Mouse (Mus musculus) bone marrow macrophage, adult 2 months (primary cell): ENCODE data around the gene Nob1. TPM values are rescaled to one million over a fixed set of nuclear protein-coding genes. Genes with fewer than 3 reads are reported as not detected.

ENCODE experiments used
- H3K27ac ChIP-seq: 2 replicates; pipeline ENCODE4 v1.5.1; 2012; ENCODE audit warnings: low read depth, low read length; ENCODE audit not compliant: insufficient read depth
- H3K4me1 ChIP-seq: 2 replicates; pipeline ENCODE4 v1.6.1; 2012; ENCODE audit warnings: low read length; ENCODE audit not compliant: control insufficient read depth, insufficient read depth
- H3K4me3 ChIP-seq: 2 replicates; pipeline ENCODE4 v1.5.1; 2012; ENCODE audit warnings: mild to moderate bottlenecking, low read length, moderate library complexity; ENCODE audit not compliant: insufficient read depth
- CTCF ChIP-seq: IDR thresholded peaks from 2 replicates; pipeline ENCODE4 v1.5.1; 2012; ENCODE audit warnings: low read depth, mild to moderate bottlenecking, low read length, moderate library complexity
- POLR2A ChIP-seq: IDR thresholded peaks from 2 replicates; pipeline ENCODE4 v1.6.1; 2012; ENCODE audit warnings: mild to moderate bottlenecking, low read depth, low read length, borderline replicate concordance
- polyA plus RNA-seq: library from polyadenylated mRNA; stranded (reverse); fragments of >200 nt; gene quantifications from 2 replicates; pipeline ENCODE4 v1.2.4, GENCODE M21; 2012; ENCODE audit not compliant: missing spikeins, insufficient read depth, insufficient read length

The Nob1 gene
- polyA plus RNA-seq, 1 experiment = 11.0 TPM

DNA sequence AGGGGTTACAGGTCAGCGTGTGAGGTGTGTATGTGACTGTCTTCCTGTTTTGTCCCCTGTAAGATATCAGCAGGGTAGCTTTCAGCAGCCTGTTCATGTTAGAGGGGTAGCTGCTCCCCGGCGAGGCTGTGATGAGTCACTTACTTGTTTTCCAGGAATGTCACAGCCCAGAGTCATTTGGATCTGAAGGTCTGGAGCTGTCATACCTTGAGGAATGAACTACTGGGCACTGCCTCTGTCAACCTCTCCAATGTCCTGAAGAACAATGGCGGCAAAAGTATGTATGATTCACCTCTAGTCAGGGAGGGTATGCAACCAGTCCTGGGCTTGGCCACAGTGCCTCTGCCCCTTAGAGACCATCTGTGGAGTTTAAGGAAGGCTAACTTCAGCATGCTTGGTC lies 32.9 kb upstream of the Nob1 start:
- TF ChIP-seq CTCF = no peak
- no peak for TF ChIP-seq POLR2A
- no peak overlapping the region for H3K4me3 ChIP-seq
- H3K4me1 ChIP-seq = no peaks in the 10 kb centered on the region
- H3K27ac ChIP-seq = no peak overlapping the region

DNA sequence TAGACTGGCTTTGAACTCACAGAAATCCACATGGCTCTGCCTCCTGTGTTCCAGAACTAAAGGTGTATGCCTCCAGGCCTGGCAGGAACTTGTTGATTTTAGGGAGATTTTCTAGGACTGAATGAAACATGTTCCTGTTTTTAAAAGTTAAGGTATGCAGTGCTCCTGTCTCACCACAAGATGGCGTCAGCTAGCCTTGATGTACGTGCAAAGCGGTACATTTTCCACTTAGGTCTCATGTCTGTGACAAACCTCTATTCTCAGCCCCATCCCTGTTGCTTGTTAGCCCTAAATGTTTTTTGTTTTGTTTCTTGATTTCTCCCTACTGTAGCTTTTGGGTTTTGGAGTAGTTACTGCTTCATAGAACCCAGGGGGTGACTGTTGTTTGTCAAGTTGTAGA lies 30.4 kb upstream of the Nob1 start:
- H3K27ac ChIP-seq = no peak overlapping the region
- H3K4me3 ChIP-seq = no peak overlapping the region
- no peaks in the 10 kb centered on the region for H3K4me1 ChIP-seq
- TF ChIP-seq POLR2A (no peak), CTCF (no peak)

DNA sequence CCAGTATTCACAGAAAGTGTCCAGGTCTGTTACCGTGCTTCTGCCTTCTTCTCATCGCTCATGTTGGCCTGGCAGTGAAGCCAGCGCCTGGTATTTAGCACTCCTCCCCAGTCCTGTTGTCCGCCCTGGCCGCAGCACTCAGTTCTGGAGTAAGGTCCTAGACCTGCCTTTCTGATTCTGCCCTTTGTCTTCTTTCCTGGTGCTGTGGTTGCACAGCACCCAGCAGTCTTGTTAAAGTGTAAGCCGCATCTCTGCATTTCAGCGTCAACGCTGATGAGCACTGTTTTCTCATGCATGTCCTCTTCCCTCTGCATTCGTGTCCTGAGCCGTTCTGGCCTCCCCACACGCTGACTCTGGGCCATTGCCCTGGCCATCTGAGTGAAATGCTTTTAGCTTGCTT lies 28.5 kb upstream of the Nob1 start:
- Histone ChIP-seq H3K4me3 (no peak overlapping the region), H3K27ac (no peak overlapping the region), H3K4me1 (peaks cover 15% of the 10 kb centered on the region)
- no peak for TF ChIP-seq POLR2A

DNA sequence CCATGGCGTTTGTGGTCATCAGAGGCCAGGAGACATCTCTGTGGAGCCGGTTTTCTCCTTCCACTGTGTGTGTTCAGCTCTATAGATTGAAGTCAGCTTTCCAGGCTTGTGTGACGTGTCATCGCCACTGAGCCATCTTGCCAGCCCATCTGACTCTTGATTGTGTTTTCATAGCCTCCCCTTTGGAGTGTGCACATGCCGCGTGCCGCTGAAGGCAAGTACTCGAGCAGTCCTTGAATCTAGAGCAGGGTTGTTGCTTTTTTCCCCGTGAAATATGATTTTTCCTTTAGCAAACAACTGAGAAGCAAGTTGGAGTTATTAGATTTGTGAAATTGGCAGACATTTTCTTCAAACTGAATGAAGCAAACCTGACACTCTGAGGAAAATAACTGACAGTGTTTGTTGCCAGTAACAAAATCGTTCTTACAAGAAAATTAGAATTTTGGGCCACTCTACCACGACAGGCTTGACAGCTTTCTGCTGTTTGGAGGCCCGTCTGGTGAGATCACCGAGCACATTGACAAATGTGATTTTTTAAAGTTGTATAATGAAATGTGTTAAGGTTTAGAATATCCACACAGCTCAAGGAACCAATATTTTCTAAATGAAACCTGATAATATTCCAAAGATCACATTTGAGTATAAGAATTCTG lies 26.7 kb upstream of the Nob1 start:
- H3K4me1 ChIP-seq = peaks cover 18% of the 10 kb centered on the region
- TF ChIP-seq POLR2A (no peak), CTCF (no peak)
- H3K27ac ChIP-seq = no peak overlapping the region
- no peak overlapping the region for H3K4me3 ChIP-seq

DNA sequence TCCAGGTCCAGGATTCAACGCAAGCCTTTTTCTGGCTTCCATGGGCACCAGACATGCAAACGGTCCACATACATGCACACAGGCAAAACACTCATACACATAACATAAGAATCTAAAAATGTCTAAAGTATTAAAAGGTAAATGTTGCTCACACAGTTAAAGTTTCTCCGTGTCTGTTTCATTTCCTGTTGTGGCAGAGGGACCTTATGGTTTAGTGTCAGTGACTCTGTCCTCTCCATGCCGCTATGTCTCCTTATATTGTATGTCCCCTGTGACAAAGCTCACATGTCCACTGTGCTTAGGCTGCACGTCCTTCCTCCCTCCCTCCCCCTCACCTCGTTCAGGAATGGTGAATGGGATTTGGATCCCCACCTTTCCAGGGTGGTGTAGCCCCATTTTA lies 24.8 kb upstream of the Nob1 start:
- Histone ChIP-seq H3K27ac (no peak overlapping the region), H3K4me3 (no peak overlapping the region), H3K4me1 (peaks cover 21% of the 10 kb centered on the region)
- TF ChIP-seq POLR2A = no peak
- no peak for TF ChIP-seq CTCF

DNA sequence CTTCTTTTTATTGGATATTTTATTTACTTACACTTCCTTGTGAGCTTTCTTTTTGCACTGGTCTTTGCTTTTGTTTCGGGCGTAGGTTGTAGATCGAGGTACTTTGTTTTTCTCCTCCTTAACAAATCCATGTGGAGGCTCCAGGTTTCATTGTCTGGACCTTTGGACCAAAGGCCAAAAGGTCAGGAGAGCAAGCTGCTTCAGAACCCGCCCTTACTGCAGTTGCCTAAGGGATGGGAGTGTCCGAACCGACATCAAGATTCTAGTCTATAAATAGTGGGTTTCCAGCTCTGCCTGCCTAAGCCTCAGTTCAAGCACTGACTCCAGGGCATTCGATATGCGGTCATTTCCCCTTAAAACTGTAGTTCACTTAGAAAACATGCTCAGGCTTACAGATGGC lies 24.3 kb upstream of the Nob1 start:
- H3K4me3 ChIP-seq = no peak overlapping the region
- H3K4me1 ChIP-seq = peaks cover 23% of the 10 kb centered on the region
- H3K27ac ChIP-seq = no peak overlapping the region
- no peak for TF ChIP-seq POLR2A
- TF ChIP-seq CTCF = no peak

DNA sequence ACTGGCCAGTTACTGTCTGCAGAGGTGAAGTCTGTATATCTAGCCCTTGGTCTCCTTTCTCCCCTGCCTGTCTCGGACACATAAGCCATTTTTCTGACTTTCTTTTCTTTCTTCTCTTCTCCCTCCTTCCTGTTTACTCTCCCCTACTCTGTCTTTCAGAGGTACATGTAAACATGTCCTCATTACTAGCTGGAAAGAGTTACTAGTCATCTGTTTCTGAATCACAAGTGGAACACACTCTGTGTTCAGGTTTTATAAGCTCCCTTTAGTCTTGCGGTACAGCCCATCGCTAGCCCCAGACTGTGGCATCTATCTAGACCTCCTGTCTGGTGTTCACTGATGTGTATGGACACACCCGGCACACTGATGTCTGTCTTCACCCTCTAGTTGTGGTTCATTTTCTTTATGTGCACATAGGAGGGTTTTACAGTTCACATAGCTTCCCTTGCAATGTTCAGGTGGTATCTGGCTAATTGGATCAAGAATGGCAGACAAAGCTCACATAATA lies 23.6 kb upstream of the Nob1 start:
- H3K27ac ChIP-seq = no peak overlapping the region
- no peak for TF ChIP-seq CTCF
- peaks cover 23% of the 10 kb centered on the region for H3K4me1 ChIP-seq
- H3K4me3 ChIP-seq = no peak overlapping the region

DNA sequence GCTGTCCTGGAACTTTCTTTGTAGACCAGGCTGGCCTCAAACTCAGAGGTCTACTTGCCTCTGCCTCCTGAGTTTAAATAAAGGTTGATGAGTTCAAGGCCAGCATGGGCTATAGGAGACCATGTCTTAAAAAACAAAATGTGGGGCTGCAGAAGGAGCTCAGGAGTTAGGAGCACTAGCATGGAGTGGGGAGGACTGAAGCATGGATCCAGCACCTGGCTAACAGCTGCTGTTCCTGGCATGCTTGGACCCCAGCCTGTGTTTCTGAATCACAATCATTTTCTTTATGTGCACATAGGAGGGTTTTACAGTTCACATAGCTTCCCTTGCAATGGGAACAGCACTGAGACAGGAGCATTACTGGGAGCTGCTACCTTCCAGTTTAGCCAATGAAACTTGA lies 22.9 kb upstream of the Nob1 start:
- peaks cover 23% of the 10 kb centered on the region for H3K4me1 ChIP-seq
- H3K27ac ChIP-seq = no peak overlapping the region
- TF ChIP-seq CTCF = no peak
- H3K4me3 ChIP-seq = no peak overlapping the region

DNA sequence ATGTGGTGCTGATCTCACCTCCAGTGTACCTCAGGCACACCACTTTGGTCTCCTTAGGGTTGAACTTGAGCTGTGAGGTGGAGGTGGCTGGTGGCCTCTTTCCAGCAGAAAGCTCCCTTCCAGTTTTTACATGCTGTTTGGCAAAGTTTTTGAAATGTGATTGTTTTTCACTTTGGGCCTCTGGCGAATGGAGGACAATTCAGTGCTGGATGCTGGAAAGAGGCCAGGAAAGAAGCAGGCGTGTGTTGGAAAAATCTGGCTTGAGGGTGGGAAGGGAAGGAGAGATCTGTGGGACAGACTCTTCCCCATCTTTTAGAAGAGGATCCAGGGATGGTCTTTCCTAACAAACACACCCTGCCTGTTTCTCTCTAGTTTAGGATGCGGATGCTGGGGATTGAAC lies 19.8 kb upstream of the Nob1 start:
- Histone ChIP-seq H3K27ac (no peak overlapping the region), H3K4me1 (peaks cover 27% of the 10 kb centered on the region), H3K4me3 (no peak overlapping the region)
- TF ChIP-seq POLR2A (no peak), CTCF (no peak)

DNA sequence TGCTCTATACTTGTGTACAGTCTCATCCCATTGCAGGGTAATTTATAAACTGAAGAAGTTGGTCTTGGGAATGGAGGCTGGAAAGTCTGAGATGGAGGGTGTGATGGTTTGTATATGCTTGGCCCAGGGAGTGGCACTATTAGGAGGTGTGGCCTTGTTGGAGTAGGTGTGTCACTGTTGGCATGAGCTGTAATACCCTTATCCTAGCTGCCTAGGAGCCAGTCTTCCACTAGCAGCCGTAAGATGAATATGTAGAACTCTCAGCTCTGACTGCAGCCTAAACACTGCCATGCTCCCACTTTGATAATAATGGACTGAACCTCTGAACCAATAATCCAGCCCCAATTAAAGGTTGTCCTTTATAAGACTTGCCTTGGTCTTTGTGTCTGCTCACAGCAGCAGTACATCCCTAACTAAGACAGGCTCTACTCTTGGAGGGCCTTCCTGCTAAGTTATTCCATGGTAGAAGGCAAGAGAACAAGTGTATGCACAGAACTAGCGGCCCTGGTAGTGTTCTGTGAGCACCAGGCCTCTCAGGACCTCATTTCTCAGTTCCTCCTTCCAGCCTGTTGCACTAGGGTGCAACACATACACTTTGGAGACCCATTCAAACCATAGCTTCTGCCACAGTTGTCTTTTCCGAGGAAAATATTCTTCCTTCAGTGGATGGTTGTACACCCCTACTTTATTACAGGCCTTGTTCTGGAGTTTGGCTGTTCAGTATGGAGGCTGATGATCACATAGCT lies 15.2 kb upstream of the Nob1 start:
- Histone ChIP-seq H3K4me1 (peaks cover 24% of the 10 kb centered on the region), H3K4me3 (no peak overlapping the region), H3K27ac (no peak overlapping the region)
- no peak for TF ChIP-seq POLR2A
- no peak for TF ChIP-seq CTCF
